ENCODE assay signal across 8 mouse cellular contexts in the genomic region with DNA sequence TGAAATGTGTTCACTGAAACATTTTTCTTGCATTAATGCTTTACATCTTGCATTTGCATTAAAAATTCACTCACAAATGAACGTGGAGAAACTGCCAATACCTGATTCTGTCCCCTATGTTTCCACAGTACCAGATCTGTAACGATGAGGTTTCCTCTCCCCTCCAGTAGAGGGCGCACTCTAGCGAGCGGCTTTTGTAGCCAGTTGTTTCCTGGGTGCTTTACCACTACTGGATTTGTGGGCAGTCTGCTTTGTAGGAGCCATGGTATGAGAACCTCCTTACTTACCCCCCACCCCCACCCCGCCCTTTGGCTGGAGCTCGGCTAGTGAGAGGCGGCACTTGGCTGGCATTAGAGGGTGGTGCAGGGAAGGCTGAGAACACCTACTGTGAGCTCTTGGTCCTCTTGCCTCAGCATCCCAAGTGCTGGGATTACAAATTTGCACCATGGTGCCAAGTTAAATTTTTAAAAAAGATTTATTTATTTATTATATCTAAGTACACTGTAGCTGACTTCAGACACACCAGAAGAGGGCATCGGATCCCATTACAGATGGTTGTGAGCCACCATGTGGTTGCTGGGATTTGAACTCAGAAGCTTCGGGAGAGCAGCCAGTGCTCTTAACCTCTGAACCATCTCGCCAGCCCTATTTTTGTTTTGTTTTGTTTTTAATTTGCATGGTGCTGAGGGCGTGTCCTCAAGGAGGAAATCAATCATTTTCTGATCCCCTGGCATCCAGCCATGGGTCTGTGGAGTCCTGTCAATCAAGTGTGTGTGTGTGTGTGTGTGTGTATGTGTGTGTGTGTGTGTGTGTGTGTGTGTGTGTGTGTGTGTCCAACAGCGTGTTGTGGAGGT. TPM values are rescaled to one million over a fixed set of nuclear protein-coding genes. Genes with fewer than 3 reads are reported as not detected.
DNase-seq lines count a peak whose midpoint lies in the region; ATAC-seq and TF ChIP-seq lines count a peak whose summit lies in the region.

No protein-coding gene starts in this region.

- TF ChIP-seq CTCF in liver, adult 2 months (IDR thresholded peaks at IDR 0.05; ENCODE audit: low read depth, low read length) = peak; percentile 59; the same call in 1 of the 2 replicates

- H3K4me3 ChIP-seq in liver, adult 2 months (ENCODE audit: insufficient read depth, low read depth, low read length) = no peak overlapping the region
- no peak overlapping the region for H3K4me3 ChIP-seq in liver, embryonic 12.5 days
- no peak overlapping the region for H3K4me3 ChIP-seq in kidney, embryonic 16.5 days (ENCODE audit: low read length)

- no peaks in the 10 kb centered on the region for H3K36me3 ChIP-seq in liver, adult 2 months (ENCODE audit: control insufficient read depth, insufficient read depth, low read length)
- H3K36me3 ChIP-seq in liver, embryonic 12.5 days = no peaks in the 10 kb centered on the region
- no peaks in the 10 kb centered on the region for H3K36me3 ChIP-seq in kidney, embryonic 16.5 days (ENCODE audit: insufficient read depth, low read length)

- H3K9ac ChIP-seq in liver, adult 2 months (ENCODE audit: low read depth, low read length) = no peak overlapping the region
- H3K9ac ChIP-seq in liver, embryonic 12.5 days = no peak overlapping the region
- no peak overlapping the region for H3K9ac ChIP-seq in kidney, embryonic 16.5 days (replicated peaks; ENCODE audit: low read length)

- peak overlapping the region; percentile 38 for H3K27ac ChIP-seq in liver, adult 2 months (replicated peaks; ENCODE audit: insufficient read depth, low read depth, low read length)
- no peak overlapping the region for H3K27ac ChIP-seq in liver, embryonic 12.5 days
- no peak overlapping the region for H3K27ac ChIP-seq in kidney, embryonic 16.5 days (ENCODE audit: low read length)

- no peaks in the 10 kb centered on the region for H3K79me2 ChIP-seq in liver, adult 2 months (ENCODE audit: control insufficient read depth, insufficient read depth, low read length)

- H3K27me3 ChIP-seq in liver, adult 2 months (ENCODE audit: control insufficient read depth, insufficient read depth, low read length) = no peaks in the 10 kb centered on the region
- H3K27me3 ChIP-seq in liver, embryonic 12.5 days (replicated peaks) = no peaks in the 10 kb centered on the region; the same call in 1 of the 2 replicates
- no peaks in the 10 kb centered on the region for H3K27me3 ChIP-seq in kidney, embryonic 16.5 days (ENCODE audit: insufficient read depth, low read length)

- H3K4me1 ChIP-seq in liver, adult 2 months (ENCODE audit: control insufficient read depth, insufficient read depth, low read length) = peaks cover 48% of the 10 kb centered on the region
- peaks cover 39% of the 10 kb centered on the region for H3K4me1 ChIP-seq in liver, embryonic 12.5 days
- H3K4me1 ChIP-seq in kidney, embryonic 16.5 days (ENCODE audit: insufficient read depth, low read length) = peaks cover 24% of the 10 kb centered on the region

- H3K4me2 ChIP-seq in liver, embryonic 12.5 days = no peak overlapping the region
- no peak overlapping the region for H3K4me2 ChIP-seq in kidney, embryonic 16.5 days (replicated peaks; ENCODE audit: low read depth, low read length)

- H3K9me3 ChIP-seq in liver, embryonic 12.5 days (replicated peaks) = no peaks in the 10 kb centered on the region
- no peaks in the 10 kb centered on the region for H3K9me3 ChIP-seq in kidney, embryonic 16.5 days (ENCODE audit: low read length)

- 18% methylated on average over 13 of the region's 13 CpGs for WGBS in liver, adult 2 months
- 35% methylated on average over 12 of the region's 13 CpGs for WGBS in liver, embryonic 12.5 days (ENCODE audit: insufficient replicate concordance)
- WGBS in kidney, embryonic 16.5 days = 46% methylated on average over 13 of the region's 13 CpGs

- ATAC-seq in liver, embryonic 12.5 days = no peak
- peak; percentile 4; the same call in 1 of the 2 replicates for ATAC-seq in kidney, embryonic 16.5 days (ENCODE audit: low FRiP score, low TSS enrichment)
- no peak for ATAC-seq in inflammation-experienced regulatory T-cells, adult 6 months

- DNase-seq in adrenal gland, adult 18-20 months (ENCODE audit: low spot score in 2 of 2) = peak; percentile 56 to 57
- DNase-seq in adrenal gland, adult 8-10 months = no peak
- peak; percentile 98 for DNase-seq in liver, adult 2 months (ENCODE audit: extremely low read depth, low read depth, low spot score)
- peak; percentile 66 for DNase-seq in thymus, postnatal 0 days (ENCODE audit: low spot score)
- DNase-seq in heart, adult 9 months (ENCODE audit: low spot score in 2 of 2) = no peak

- TF ChIP-seq POLR2A in liver, adult 2 months (IDR thresholded peaks at IDR 0.05; ENCODE audit: extremely low read depth, insufficient read depth, low read length) = no peak

RNA-seq across cellular contexts. Expression of a gene that starts 19.3 kb away (rescaled TPM):
- total RNA-seq in adrenal gland, adult 18-20 months (2021) = 10 to 100 TPM; 16.3 to 24.3 TPM
- 10 to 100 TPM; 22.2 to 24.2 (median 23.6) TPM for total RNA-seq in adrenal gland, adult 8-10 months (2022)
- 14.3 and 21.5 TPM in 2 replicates for total RNA-seq in liver, adult 2 months (2014; rRNA removed)
- 11.0 and 12.7 TPM in 2 replicates for polyA plus RNA-seq in liver, adult 2 months (2012; rRNA removed)
- polyA plus RNA-seq in liver, embryonic 12.5 days (2016; fragmentation: Nextera tagmentation; extraction: Ambion mirVana) = 17.1 and 17.3 TPM in 2 replicates
- polyA plus RNA-seq in kidney, embryonic 16.5 days (2015; fragmentation: Nextera tagmentation; extraction: Ambion mirVana) = 13.9 and 14.2 TPM in 2 replicates
- polyA plus RNA-seq in thymus, postnatal 0 days (2015; fragmentation: Nextera tagmentation; extraction: Ambion mirVana) = 7.4 and 7.8 TPM in 2 replicates
- 1 to 10 TPM; 2.5 to 7.1 (median 3.4) TPM for polyA plus RNA-seq in inflammation-experienced regulatory T-cells, adult 6 months (2017; shearing (Covaris generic))

RNA-seq across cellular contexts. Expression of a gene that starts 55.5 kb away (rescaled TPM):
- 10 to 100 TPM; 27.8 to 29.0 TPM for total RNA-seq in adrenal gland, adult 18-20 months (2021)
- total RNA-seq in adrenal gland, adult 8-10 months (2022) = 10 to 100 TPM; 29.0 to 41.6 (median 36.4) TPM
- total RNA-seq in liver, adult 2 months (2014; rRNA removed) = 6.5 and 8.2 TPM in 2 replicates
- polyA plus RNA-seq in liver, adult 2 months (2012; rRNA removed) = 23.4 and 25.2 TPM in 2 replicates
- polyA plus RNA-seq in liver, embryonic 12.5 days (2016; fragmentation: Nextera tagmentation; extraction: Ambion mirVana) = 12.8 and 13.8 TPM in 2 replicates
- polyA plus RNA-seq in kidney, embryonic 16.5 days (2015; fragmentation: Nextera tagmentation; extraction: Ambion mirVana) = 39.2 and 41.8 TPM in 2 replicates
- polyA plus RNA-seq in thymus, postnatal 0 days (2015; fragmentation: Nextera tagmentation; extraction: Ambion mirVana) = 11.5 and 11.7 TPM in 2 replicates
- 1 to 10 TPM; 4.6 to 8.9 (median 6.0) TPM for polyA plus RNA-seq in inflammation-experienced regulatory T-cells, adult 6 months (2017; shearing (Covaris generic))

Comparison
In these comparisons a context has a peak if more than half of its experiments do, and no peak if none do; other contexts are left out.
1. DNase-seq: peak in adrenal gland, adult 18-20 months (2 of 2), liver, adult 2 months (single experiment) and thymus, postnatal 0 days (single experiment); none in adrenal gland, adult 8-10 months (single experiment) and heart, adult 9 months (0 of 2).